Mouse (Mus musculus): ENCODE results near the gene Cwc25.

Cwc25 gene

DNA sequence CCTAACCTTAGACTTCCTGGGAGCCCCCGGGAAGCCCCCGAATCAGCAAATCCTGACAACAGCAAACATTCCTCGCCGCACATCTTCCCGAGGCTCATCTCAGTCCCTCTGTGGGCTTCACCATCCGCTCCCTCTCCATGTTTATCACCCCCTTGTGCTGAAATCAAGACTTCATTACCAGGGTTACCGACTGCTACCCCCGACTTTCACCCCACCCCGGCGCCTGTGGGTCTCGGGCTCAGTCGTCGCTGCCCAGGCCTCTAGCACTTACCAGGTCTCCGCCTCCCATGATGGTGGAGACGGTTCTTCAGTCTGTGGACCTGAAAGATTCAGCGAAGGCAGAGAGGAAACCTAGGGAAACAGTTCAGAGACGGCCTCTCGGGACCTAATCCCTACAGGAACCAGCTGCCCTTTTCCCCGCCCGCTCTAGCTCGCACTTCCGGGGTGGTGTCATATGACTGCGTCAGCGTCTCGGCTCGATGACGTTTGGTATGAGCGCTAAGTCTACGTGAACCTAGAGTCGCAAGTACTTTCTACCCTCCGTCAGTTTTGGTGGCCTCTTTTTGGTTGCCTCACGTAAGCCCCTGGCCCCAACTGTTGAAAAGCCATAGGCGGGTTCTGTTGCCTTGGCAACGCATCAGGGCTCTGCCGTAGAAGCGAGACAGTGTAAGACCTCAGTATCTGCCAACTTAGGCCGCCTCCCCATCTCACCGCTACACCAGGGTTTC lies at the start of gene Cwc25:
Gene Cwc25, minus strand, starts transcription at position 403 of the 728 bp plus-strand sequence.
- DNase-seq (ENCODE audit: low read depth, low spot score) = peak; percentile 92

GRCm38 (mm10) chr11:97815736-97816135 lies 49.4 kb upstream of the Cwc25 start:
- no peak for DNase-seq (ENCODE audit: low read depth, low spot score)

DNA sequence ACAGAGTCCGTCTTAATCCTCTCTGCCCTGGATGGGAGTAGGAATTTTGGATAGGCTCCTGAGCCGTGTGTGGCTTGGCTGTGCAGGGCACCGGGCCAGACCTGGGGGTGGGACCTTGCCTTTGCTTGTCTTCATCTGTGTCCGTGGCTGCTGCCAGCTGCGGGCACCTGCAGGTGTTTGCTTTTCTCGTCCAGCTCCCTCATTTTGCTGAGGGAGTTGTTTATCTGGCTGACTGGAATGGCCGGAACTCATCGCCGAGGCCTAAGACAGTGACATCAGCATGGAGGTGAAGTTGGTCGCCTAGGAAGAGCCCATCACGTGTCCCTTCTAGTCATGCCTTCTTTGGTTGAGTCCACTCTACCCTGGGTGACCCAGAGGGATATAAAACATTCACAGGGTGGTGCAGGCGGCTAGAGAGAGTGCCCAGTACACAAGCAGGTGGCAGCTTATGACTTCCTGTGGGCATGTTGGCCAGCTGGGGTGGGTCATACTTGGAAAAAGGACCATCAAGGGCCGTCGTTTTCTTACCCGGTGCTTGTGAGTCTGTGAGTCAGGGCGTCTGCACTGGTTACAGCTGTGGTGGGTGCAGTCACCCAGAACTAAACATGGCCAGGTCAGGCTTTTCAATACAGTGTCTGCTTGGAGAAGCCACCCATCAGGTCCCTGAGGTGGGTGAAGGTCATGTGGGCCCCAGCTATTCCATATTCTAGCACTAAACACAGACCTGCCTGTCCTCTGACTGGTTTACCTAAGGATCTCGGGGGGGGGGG lies 47.6 kb upstream of the Cwc25 start:
- no peak for DNase-seq (ENCODE audit: low read depth, low spot score)

GRCm38 (mm10) chr11:97813085-97813484 lies 46.7 kb upstream of the Cwc25 start:
- DNase-seq (ENCODE audit: low read depth, low spot score) = no peak

DNA sequence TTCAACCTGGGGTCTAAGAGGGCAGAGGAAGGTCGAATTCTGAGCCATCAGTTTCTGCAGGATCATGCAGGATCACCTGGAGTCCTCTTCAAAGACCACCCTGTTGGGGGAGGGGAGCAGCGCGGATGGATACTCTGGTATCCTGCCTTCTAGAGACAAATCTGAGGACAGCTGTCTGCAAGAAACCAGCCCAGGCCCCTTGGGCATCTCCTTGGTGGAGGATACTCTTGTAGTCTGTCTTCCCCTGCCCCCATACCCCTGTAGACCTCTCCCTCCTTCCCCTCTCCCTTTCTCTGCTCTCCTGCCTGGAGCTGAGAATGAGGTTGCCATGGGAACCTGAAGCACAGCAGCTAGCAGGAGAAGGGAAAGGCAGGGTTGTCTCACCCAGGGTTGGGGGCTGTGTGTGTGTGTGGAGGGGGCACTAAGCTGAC lies 46.1 kb upstream of the Cwc25 start:
- DNase-seq (ENCODE audit: low read depth, low spot score) = no peak

GRCm38 (mm10) chr11:97811569-97812362 lies 45.4 kb upstream of the Cwc25 start:
- no peak for DNase-seq (ENCODE audit: low read depth, low spot score)

DNA sequence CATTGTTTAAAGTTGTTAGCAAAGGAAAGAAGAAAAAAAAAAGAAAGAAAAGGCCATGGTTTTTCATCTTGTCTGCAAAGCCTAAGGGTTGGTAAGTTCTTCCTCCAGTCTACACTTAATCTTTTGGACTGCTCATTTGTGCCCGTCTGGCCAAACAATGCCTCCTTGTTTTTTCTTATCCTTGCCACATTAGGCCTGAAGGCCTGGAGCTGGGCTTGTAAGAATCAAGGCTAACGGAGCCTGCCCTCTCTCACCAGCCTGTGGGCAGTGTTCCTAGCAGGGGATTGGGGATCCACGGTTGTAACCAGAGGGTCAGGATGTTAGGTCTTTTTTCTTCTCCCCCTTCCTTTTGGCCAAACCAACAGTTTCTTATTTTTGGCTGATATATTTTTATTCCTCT lies 44.6 kb upstream of the Cwc25 start:
- DNase-seq (ENCODE audit: low read depth, low spot score) = no peak

GRCm38 (mm10) chr11:97810356-97810755 lies 44.0 kb upstream of the Cwc25 start:
- no peak for DNase-seq (ENCODE audit: low read depth, low spot score)

DNA sequence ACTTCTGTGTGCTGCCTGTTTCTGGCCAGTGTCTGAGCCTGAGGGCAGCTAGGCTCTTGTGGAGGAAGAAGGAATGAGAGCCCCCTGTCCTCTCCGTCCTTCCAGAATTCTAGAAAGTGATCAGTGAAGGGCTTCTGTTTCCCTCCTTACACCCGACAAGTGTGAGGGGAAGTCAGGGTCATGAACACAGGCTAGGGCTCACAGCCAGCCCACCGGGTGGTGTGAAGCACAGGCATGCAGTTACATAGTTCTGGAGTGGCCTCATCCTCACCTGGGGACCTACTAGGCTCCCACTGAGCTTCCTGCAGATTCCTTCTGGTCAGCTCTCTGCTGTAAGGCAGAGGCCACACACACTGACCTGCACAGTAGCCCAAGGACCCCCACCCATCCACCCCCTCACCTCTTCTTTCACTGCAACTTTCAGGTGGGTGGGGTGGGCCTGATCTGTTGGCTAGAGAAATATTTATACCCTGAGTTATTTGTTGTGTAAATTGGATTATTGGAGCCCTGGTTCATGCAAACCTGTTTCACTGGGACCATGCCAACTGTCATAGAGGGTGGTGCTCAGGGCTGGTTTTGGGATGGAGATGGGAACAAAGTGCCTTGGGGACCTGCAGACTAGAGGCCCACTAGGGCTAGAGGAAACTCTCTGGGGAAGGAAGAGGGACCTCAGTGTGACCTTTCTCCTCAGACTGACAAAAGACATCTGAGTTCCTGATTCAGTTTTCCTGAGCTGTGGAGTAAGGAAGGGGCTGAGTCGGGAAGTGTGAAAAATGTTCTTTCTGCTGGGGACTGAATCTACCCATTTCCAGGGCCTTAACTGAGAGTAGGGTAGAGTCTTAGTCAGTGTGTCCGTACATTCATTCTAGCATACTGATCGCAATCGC lies 43.1 kb upstream of the Cwc25 start:
- DNase-seq (ENCODE audit: low read depth, low spot score) = no peak

DNA sequence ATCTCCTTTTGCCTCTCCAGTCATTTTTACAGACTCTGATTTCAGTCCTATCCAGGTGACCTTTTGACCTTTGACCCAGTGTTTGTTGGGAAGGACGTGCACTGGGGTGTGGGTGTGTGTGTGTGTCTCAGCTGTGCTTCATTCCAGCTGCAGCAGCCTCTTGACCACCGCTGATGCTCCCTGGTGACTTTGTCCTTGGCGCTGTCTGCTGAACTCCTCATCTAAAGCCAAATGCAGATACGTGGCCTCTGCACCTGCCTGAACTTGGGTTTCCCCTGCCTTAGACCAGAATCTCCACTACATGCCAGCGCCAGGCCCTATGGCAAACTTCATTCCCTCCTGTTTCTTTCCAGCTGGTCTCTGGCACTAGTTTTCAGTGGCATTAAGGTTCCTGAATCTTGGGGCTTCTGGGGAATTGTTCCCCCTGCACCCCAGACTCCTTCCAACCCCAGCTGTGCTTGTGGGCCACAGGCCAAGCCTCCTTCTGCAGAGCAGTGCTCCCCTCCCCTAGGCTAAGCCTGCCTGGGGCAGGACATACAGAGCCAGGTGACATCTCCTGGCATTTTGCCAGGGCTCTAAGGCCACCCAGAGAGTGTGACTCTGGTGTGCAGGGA lies 42.4 kb upstream of the Cwc25 start:
- DNase-seq (ENCODE audit: low read depth, low spot score) = no peak

DNA sequence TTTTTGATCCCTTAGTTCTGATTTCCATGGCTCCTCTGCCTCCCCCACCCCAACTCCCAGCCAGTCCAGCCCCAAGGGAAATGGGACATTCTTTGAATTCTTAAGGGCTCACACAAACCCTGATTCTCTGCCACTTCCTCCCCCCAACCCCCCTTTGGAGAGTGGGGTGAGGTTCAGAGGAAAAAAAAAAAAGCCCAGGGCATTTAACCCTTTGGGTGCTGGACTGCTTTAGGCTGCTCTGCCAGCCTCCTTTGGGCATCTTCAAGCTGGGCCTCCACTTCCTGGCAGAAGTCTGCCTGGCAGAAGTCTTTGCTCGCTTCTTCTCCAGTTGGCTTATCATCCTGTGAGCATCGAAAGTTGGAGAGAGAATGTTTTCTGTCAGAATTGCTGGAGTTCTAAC lies 41.7 kb upstream of the Cwc25 start:
- no peak for DNase-seq (ENCODE audit: low read depth, low spot score)

DNA sequence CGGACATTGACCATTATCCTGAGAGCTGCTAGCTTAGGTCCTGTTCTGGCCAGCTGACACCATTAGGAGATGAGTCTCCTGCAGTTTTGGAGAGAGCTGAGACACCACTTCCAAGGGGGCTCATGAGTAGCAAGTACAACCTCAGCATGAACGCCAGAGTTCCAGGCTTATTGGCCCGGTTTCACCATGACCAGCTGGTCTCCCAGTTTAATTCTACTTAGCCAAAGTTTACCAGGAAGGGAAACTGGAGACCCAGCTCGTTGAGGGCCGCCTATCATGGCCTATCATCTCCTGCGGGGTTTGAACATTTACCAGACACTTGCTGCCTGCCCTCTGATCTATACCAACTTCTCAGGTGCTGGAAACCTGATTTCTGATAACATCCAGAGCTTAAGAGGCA lies 41.3 kb upstream of the Cwc25 start:
- DNase-seq (ENCODE audit: low read depth, low spot score) = no peak

DNA sequence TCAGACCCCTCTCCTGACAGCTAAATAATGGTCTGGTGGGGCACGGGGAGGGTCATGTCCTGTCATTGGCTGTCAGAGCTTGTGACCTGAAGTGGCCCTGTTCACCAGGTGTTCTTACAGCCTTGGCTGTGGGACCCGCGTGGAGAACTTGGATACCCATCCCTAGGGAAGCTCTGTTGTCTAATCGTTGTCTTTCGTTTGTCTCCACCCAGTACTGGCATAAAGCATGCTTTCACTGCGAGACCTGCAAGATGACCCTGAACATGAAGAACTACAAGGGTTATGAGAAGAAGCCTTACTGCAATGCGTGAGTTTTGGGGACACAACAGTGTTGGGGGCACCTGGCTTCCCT lies 40.2 kb upstream of the Cwc25 start:
- no peak for DNase-seq (ENCODE audit: low read depth, low spot score)

- DNase-seq (ENCODE audit: low read depth, low spot score) = no peak
Measured at GRCm38 (mm10) chr11:97805662-97806612, 39.6 kb upstream of the Cwc25 start.

DNA sequence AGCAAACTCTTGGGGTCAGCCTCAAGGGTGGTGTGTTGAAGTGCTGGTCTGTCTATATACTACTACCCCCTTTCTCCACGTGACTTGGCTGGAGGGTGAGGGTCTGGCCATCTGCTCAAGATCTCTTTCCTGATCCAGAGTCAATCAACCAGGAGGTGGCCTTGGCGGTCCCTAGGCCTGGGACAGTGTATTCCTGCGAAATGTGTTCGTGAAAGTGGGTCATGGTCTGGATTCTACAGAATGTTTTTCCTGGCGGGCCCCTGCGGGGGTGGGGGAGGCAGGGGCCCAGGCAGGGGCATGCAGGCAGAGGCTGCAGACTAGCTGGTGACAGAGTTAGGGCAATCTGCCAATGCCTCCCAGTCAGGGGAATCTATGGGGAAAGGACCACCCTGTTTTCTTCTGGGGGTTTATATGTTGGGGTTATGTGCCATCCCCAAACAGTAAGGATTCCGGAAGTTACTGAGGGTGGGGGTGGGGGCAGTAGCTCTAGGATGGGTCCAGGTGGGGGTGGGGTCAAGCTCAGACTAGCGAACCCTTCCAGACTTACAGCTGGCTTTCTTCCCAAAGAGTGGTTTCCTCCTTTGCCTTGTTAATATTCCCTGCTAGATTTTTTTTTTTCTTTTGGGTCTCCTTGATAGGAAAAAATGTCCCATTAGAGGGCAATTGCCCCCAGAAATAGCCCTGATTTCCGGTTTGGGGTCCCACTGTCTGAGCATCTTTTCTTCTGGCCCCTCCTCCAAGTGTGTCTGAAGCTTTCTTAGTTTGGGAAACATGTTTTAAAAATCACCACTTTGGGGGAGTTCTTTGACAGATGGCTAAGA lies 38.7 kb upstream of the Cwc25 start:
- no peak for DNase-seq (ENCODE audit: low read depth, low spot score)

- DNase-seq (ENCODE audit: low read depth, low spot score) = no peak
Measured at GRCm38 (mm10) chr11:97803847-97804246, 37.5 kb upstream of the Cwc25 start.

DNA sequence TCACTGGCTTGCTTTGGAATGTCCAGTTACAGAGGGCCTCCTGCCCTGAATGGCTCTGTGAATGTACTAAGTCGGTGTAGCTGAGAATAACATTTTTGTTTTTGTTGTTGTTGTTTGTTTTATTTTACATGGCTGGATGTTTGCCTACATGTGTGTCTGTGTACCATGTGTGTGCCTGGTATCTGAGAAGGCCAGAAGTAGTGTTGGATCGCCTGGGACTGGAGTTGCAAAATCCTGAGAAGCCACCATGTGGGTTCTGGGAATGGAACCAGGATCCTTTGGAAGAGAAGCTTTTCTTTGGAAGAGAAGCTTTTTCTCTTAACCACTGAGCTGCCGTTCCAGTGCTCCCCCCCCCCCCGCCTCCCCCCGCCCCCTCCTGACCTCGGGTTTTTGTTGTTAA lies 36.1 kb upstream of the Cwc25 start:
- no peak for DNase-seq (ENCODE audit: low read depth, low spot score)

DNA sequence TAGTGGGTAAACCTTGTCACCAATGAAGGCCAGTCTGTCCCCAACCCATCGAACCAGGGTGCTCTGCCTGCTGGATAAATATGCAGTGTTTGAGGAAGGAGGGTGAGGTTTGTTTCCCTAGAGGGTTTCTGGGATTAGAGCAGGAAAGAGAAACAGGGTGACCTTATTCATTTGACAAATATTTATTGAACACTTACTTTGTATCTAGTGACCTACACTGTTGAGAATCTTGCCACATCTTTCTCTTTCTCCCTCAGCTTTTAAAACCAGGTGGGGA lies 35.8 kb upstream of the Cwc25 start:
- no peak for DNase-seq (ENCODE audit: low read depth, low spot score)

Data from embryo, embryonic 11.5 days (tissue).